Mouse (Mus musculus) small intestine, adult 2 months (tissue): ENCODE measurements around the gene Cnbp.

Source experiments
- CTCF ChIP-seq: fragments of 200-500 bp; IDR thresholded peaks from 2 replicates; pipeline ENCODE4 v1.5.1; 2012; ENCODE audit warnings: low read depth, mild to moderate bottlenecking, control low read depth, inconsistent platforms, low read length, moderate library complexity, mixed read lengths; ENCODE audit not compliant: insufficient replicate concordance, insufficient read length; ENCODE audit errors: extremely low read depth
- POLR2A ChIP-seq: fragments of 200-500 bp; IDR thresholded peaks from 2 replicates; pipeline ENCODE4 v1.6.1; 2012; ENCODE audit warnings: low read depth, mild to moderate bottlenecking, control low read depth, inconsistent platforms, low read length, moderate library complexity

DNA sequence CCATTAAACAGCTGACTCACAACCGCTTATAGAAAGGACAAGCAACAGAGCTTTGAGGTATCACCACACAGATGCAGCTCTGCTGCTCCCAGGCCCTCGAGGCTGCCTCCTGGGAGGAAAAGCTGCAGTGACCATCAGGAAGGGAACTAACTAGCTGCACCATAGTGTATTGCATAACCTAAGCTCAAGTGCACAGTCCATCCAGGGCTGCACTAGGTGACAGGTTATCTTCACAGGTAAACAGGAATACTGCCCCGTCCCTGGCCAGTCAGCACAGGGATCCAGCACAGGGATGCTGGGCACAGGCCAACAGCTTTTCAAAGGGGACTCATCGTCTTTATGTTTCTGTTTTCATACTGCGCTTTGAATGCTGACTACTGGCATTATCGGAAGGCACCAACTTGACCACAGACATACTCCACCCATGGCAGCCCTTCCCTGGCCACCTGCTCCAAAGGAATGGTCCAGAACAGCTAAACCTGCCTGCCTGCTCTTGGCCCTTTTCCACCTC, 41.2 kb downstream of the Cnbp start:
- TF ChIP-seq CTCF (peak; percentile 3; the same call in 1 of the 2 replicates), POLR2A (no peak)
